Mouse (Mus musculus) kidney, embryonic 14.5 days (tissue): ENCODE results near the gene Il4ra. TPM values are rescaled to one million over a fixed set of nuclear protein-coding genes. Genes with fewer than 3 reads are reported as not detected.

Experiments
- ATAC-seq: fragments of 200-750 bp; cut with Nextera tagmentation; 2 replicates; pipeline ENCODE4 v1.8.0; 2017; ENCODE audit warnings: moderate number of reproducible peaks, mild to moderate bottlenecking, moderate TSS enrichment, moderate library complexity; ENCODE audit not compliant: low FRiP score, low TSS enrichment
- H3K27ac ChIP-seq: fragments of 300-500 bp; sonication (generic); 2 replicates; pipeline ENCODE4 v1.5.1; 2014; ENCODE audit warnings: low read depth, mild to moderate bottlenecking, low read length, moderate library complexity, mixed read lengths
- H3K27me3 ChIP-seq: fragments of 300-500 bp; sonication (generic); 2 replicates; pipeline ENCODE4 v1.6.1; 2014; ENCODE audit warnings: mild to moderate bottlenecking, low read length; ENCODE audit not compliant: control insufficient read depth, insufficient read depth
- H3K36me3 ChIP-seq: fragments of 300-500 bp; sonication (generic); 2 replicates; pipeline ENCODE4 v1.6.1; 2014; ENCODE audit warnings: low read length, mixed read lengths; ENCODE audit not compliant: control insufficient read depth, insufficient read depth
- H3K4me1 ChIP-seq: fragments of 300-500 bp; sonication (generic); 2 replicates; pipeline ENCODE4 v1.6.1; 2014; ENCODE audit warnings: low read length, mixed read lengths; ENCODE audit not compliant: control insufficient read depth, insufficient read depth
- H3K4me2 ChIP-seq: fragments of 300-500 bp; sonication (generic); replicated peaks from 2 replicates; pipeline ENCODE4 v1.6.1; 2014; ENCODE audit warnings: low read depth, mild to moderate bottlenecking, low read length
- H3K4me3 ChIP-seq: fragments of 300-500 bp; sonication (generic); 2 replicates; pipeline ENCODE4 v1.5.1; 2014; ENCODE audit warnings: mild to moderate bottlenecking, low read length
- H3K9ac ChIP-seq: fragments of 300-500 bp; sonication (generic); 2 replicates; pipeline ENCODE4 v1.6.1; 2014; ENCODE audit warnings: low read depth, mild to moderate bottlenecking, low read length, moderate library complexity
- H3K9me3 ChIP-seq: fragments of 300-500 bp; sonication (generic); 2 replicates; pipeline ENCODE4 v1.6.1; 2016; ENCODE audit warnings: low read length; ENCODE audit not compliant: control insufficient read depth
- WGBS: fragments of 180-500 bp; shearing (Covaris S2); extraction: QIAGEN DNeasy Blood & Tissue Kit; methylation state at CpG from one replicate; pipeline ENCODE4 v1.1.7; 2014; 5-methylcytosine and 5-hydroxymethylcytosine counted together
- polyA plus RNA-seq: library from polyadenylated mRNA; unstranded; fragments of >200 nt; fragmentation: Nextera tagmentation; extraction: Ambion mirVana; gene quantifications from 2 replicates; pipeline ENCODE4 v1.2.1, GENCODE M21; 2014

The Il4ra gene
- polyA plus RNA-seq, 1 experiment from 2014 or later = 5.9 TPM

GRCm38 (mm10) chr7:125554456-125555114 is 2.7 kb downstream of the Il4ra start:
- Histone ChIP-seq H3K9me3 (no peaks in the 10 kb centered on the region), H3K36me3 (no peaks in the 10 kb centered on the region), H3K9ac (no peak overlapping the region), H3K27me3 (no peaks in the 10 kb centered on the region), H3K4me1 (peaks cover 9% of the 10 kb centered on the region; the same call in 1 of the 2 replicates), H3K4me3 (no peak overlapping the region), H3K27ac (no peak overlapping the region), H3K4me2 (no peak overlapping the region)
- WGBS = 84% methylated on average over 9 of the region's 9 CpGs
- no peak for ATAC-seq

- Histone ChIP-seq H3K9me3 (no peaks in the 10 kb centered on the region), H3K9ac (no peak overlapping the region), H3K27ac (no peak overlapping the region), H3K4me1 (peaks cover 9% of the 10 kb centered on the region; the same call in 1 of the 2 replicates), H3K27me3 (no peaks in the 10 kb centered on the region), H3K36me3 (no peaks in the 10 kb centered on the region), H3K4me3 (no peak overlapping the region), H3K4me2 (no peak overlapping the region)
- ATAC-seq = no peak
- WGBS = 83% methylated on average over 7 of the region's 7 CpGs
Measured at GRCm38 (mm10) chr7:125555351-125555872, 3.5 kb downstream of the Il4ra start.

DNA sequence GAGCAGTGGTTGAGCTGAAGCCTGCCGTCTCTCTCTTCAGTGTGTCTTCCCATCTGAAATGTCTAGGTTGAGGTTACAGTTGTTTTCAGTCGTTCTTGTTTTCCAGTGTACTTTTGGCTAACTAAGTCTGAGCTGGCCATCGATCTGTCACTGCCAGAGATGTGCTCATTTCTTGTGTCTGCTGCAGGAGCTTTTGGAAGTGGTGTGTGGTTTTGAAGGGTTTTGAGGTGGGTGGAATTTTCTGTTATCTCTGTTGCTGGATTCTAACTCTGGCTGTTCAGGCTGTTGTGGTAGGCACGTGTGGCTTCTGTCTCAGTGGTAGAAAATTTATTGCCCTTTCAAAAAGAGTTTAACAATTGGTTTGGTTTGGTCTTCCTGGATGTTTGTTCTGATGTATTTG is 4.2 kb downstream of the Il4ra start:
- Histone ChIP-seq H3K4me3 (no peak overlapping the region), H3K4me2 (no peak overlapping the region), H3K36me3 (no peaks in the 10 kb centered on the region), H3K9ac (no peak overlapping the region), H3K27ac (no peak overlapping the region), H3K27me3 (no peaks in the 10 kb centered on the region), H3K9me3 (no peaks in the 10 kb centered on the region), H3K4me1 (peaks cover 11% of the 10 kb centered on the region; the same call in 1 of the 2 replicates)
- WGBS = 69% methylated on average over 4 of the region's 4 CpGs
- no peak for ATAC-seq

- H3K27me3 ChIP-seq = no peaks in the 10 kb centered on the region
- no peak overlapping the region for H3K4me3 ChIP-seq
- ATAC-seq = no peak
- no peak overlapping the region for H3K27ac ChIP-seq
- no peaks in the 10 kb centered on the region for H3K36me3 ChIP-seq
- no peak overlapping the region for H3K9ac ChIP-seq
- 63% methylated on average over 8 of the region's 8 CpGs for WGBS
- H3K9me3 ChIP-seq = no peaks in the 10 kb centered on the region
- no peak overlapping the region for H3K4me2 ChIP-seq
- H3K4me1 ChIP-seq = 0 out of 2 replicates have a peak, but pooled peaks cover 15% of the 10 kb centered on the region
Measured at GRCm38 (mm10) chr7:125556865-125557264, 4.9 kb downstream of the Il4ra start.

GRCm38 (mm10) chr7:125558401-125558945 is 6.6 kb downstream of the Il4ra start:
- no peak for ATAC-seq
- Histone ChIP-seq H3K4me2 (no peak overlapping the region), H3K4me3 (no peak overlapping the region), H3K27me3 (no peaks in the 10 kb centered on the region), H3K27ac (no peak overlapping the region), H3K36me3 (no peaks in the 10 kb centered on the region), H3K4me1 (0 out of 2 replicates have a peak, but pooled peaks cover 12% of the 10 kb centered on the region), H3K9me3 (no peaks in the 10 kb centered on the region), H3K9ac (no peak overlapping the region)
- WGBS = 85% methylated on average over 4 of the region's 4 CpGs

- Histone ChIP-seq H3K36me3 (no peaks in the 10 kb centered on the region), H3K4me2 (no peak overlapping the region), H3K27ac (no peak overlapping the region), H3K9me3 (no peaks in the 10 kb centered on the region), H3K27me3 (no peaks in the 10 kb centered on the region), H3K9ac (no peak overlapping the region), H3K4me3 (no peak overlapping the region), H3K4me1 (0 out of 2 replicates have a peak, but pooled peaks cover 12% of the 10 kb centered on the region)
- 59% methylated on average over 5 of the region's 5 CpGs for WGBS
- ATAC-seq = no peak
Measured at GRCm38 (mm10) chr7:125558997-125559396, 7.1 kb downstream of the Il4ra start.

GRCm38 (mm10) chr7:125559537-125559936 is 7.6 kb downstream of the Il4ra start:
- H3K4me1 ChIP-seq = 0 out of 2 replicates have a peak, but pooled peaks cover 12% of the 10 kb centered on the region
- 89% methylated on average over 10 of the region's 10 CpGs for WGBS
- H3K9me3 ChIP-seq = no peaks in the 10 kb centered on the region
- H3K27me3 ChIP-seq = no peaks in the 10 kb centered on the region
- H3K27ac ChIP-seq = no peak overlapping the region
- H3K4me3 ChIP-seq = no peak overlapping the region
- H3K9ac ChIP-seq = no peak overlapping the region
- no peaks in the 10 kb centered on the region for H3K36me3 ChIP-seq
- H3K4me2 ChIP-seq = no peak overlapping the region
- ATAC-seq = no peak

- Histone ChIP-seq H3K9me3 (no peaks in the 10 kb centered on the region), H3K27ac (no peak overlapping the region), H3K4me3 (no peak overlapping the region), H3K4me1 (0 out of 2 replicates have a peak, but pooled peaks cover 12% of the 10 kb centered on the region), H3K36me3 (no peaks in the 10 kb centered on the region), H3K9ac (no peak overlapping the region), H3K27me3 (no peaks in the 10 kb centered on the region), H3K4me2 (no peak overlapping the region)
- WGBS = 84% methylated on average over 7 of the region's 7 CpGs
- no peak for ATAC-seq
Measured at GRCm38 (mm10) chr7:125560146-125560785, 8.3 kb downstream of the Il4ra start.
